Mouse (Mus musculus) midbrain, postnatal 0 days (tissue): ENCODE measurements at regions not wholly inside any gene's neighbourhood (a gene's known extent, or its start where the extent isn't known, plus 50 kb on each side); places are given as distances from the start of the nearest gene placed in this dataset.

Experiments
- ATAC-seq: fragments of 200-750 bp; cut with Nextera tagmentation; 2 replicates; pipeline ENCODE4 v1.8.0; 2017; ENCODE audit warnings: moderate number of reproducible peaks, mild to moderate bottlenecking, moderate TSS enrichment, moderate library complexity; ENCODE audit not compliant: low FRiP score
- DNase-seq: peaks from one replicate; pipeline ENCODE4 v3.0.0-alpha.2; 2015; ENCODE audit warnings: low spot score
- H3K27ac ChIP-seq: fragments of 300-500 bp; sonication (generic); 2 replicates; pipeline ENCODE4 v1.5.1; 2014; ENCODE audit warnings: low read depth, mild to moderate bottlenecking, low read length, mixed read lengths
- H3K27me3 ChIP-seq: fragments of 300-500 bp; sonication (generic); 2 replicates; pipeline ENCODE4 v1.6.1; 2014; ENCODE audit warnings: low read length, control low read depth, mixed read lengths; ENCODE audit not compliant: insufficient read depth
- H3K36me3 ChIP-seq: fragments of 300-500 bp; sonication (generic); 2 replicates; pipeline ENCODE4 v1.6.1; 2014; ENCODE audit warnings: low read length, control low read depth, mixed read lengths; ENCODE audit not compliant: insufficient read depth
- H3K4me1 ChIP-seq: fragments of 300-500 bp; sonication (generic); 2 replicates; pipeline ENCODE4 v1.6.1; 2014; ENCODE audit warnings: mild to moderate bottlenecking, control low read depth, antibody characterized with exemption, low read length, mixed read lengths; ENCODE audit not compliant: insufficient read depth
- H3K4me2 ChIP-seq: fragments of 300-500 bp; sonication (generic); 2 replicates; pipeline ENCODE4 v1.6.1; 2014; ENCODE audit warnings: low read depth, mild to moderate bottlenecking, low read length, mixed read lengths; ENCODE audit not compliant: poor library complexity, severe bottlenecking
- H3K4me3 ChIP-seq: fragments of 300-500 bp; sonication (generic); 2 replicates; pipeline ENCODE4 v1.5.1; 2014; ENCODE audit warnings: low read depth, mild to moderate bottlenecking, low read length, moderate library complexity
- H3K9ac ChIP-seq: fragments of 300-500 bp; sonication (generic); replicated peaks from 2 replicates; pipeline ENCODE4 v1.6.1; 2014; ENCODE audit warnings: mild to moderate bottlenecking, low read length, moderate library complexity, mixed read lengths; ENCODE audit not compliant: poor library complexity, severe bottlenecking
- H3K9me3 ChIP-seq: fragments of 300-500 bp; sonication (generic); 2 replicates; pipeline ENCODE4 v1.6.1; 2016; ENCODE audit warnings: low read length, control low read depth
- CTCF ChIP-seq: IDR thresholded peaks from 2 replicates; pipeline ENCODE4 v1.5.1; 2016; ENCODE audit warnings: antibody characterized with exemption, mild to moderate bottlenecking
- WGBS: fragments of 180-500 bp; shearing (Covaris S2); extraction: QIAGEN DNeasy Blood & Tissue Kit; methylation state at CpG from one replicate; pipeline ENCODE4 v1.1.7; 2014; 5-methylcytosine and 5-hydroxymethylcytosine counted together

DNA sequence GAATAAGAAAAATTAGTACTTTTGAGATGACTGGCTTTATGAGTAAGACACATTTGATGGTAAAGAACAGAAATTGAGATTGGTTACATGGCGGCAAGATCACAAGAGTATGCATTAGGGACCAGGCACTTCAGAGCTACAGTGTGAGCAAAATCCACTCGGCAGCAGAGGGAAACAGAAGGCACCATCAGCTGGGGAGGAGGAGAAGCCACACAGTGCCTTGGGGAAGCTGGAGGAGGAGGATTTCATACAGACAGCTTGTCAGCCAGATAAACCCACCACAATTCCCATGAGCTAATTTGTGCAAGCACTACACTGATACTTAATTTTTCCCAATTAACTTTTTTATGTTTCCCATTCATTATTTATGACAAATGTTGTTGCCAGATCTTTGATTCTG is 258.9 kb upstream of the Apob start:
- no peak overlapping the region for H3K4me3 ChIP-seq
- no peak for TF ChIP-seq CTCF
- peak; percentile 47 for DNase-seq
- no peak overlapping the region for H3K9ac ChIP-seq
- no peaks in the 10 kb centered on the region for H3K9me3 ChIP-seq
- no peak overlapping the region for H3K4me2 ChIP-seq
- no peaks in the 10 kb centered on the region for H3K36me3 ChIP-seq
- 55% methylated on average over 2 of the region's 2 CpGs for WGBS
- H3K27ac ChIP-seq: no peak overlapping the region
- no peak for ATAC-seq
- no peaks in the 10 kb centered on the region for H3K27me3 ChIP-seq
- no peaks in the 10 kb centered on the region for H3K4me1 ChIP-seq

DNA sequence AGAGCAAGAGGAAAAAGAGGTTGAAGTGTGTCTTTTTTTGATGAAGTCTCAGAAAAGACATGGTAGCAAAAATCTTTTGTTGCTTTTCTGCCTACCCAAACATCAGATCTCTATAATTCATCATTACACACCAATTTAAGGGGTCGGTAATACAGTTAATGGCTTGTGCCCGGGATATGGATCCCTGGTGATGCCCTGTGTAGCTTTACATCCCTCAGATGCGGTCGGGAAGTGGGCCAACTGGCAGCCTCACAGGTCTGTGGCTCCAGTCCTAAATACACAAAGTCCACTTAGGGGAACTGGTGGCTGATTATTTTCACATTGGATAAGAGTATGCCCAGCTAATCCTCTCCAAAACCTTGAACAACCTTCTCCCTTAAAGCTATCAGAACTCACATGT is 258.4 kb upstream of the Apob start:
- no peak for TF ChIP-seq CTCF
- Histone ChIP-seq H3K9me3 (no peaks in the 10 kb centered on the region), H3K27ac (no peak overlapping the region), H3K9ac (no peak overlapping the region), H3K27me3 (no peaks in the 10 kb centered on the region), H3K36me3 (no peaks in the 10 kb centered on the region), H3K4me3 (no peak overlapping the region), H3K4me1 (no peaks in the 10 kb centered on the region), H3K4me2 (no peak overlapping the region)
- ATAC-seq (no peak), DNase-seq (no peak)
- WGBS: 76% methylated on average over 4 of the region's 4 CpGs

DNA sequence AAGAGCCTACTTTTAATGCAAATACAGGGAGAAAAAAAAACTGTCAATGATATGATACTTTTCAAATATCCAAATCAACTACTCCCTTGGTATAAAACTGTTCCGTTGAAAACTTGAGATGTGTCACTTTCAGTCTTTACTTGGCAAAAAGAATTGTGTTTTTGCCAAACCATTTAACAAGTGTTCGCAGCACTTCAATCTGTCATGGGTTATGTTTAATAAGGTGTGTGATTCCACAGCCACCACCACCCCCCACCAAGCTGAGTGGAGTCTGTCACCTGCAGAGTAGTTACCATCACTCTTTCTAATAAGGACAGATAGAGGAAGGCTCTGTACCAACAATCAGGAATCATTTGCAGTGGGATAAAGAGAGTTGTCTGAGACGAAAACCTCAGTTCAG is 252.5 kb upstream of the Apob start:
- Histone ChIP-seq H3K9me3 (no peaks in the 10 kb centered on the region), H3K9ac (no peak overlapping the region), H3K27ac (no peak overlapping the region), H3K4me1 (no peaks in the 10 kb centered on the region), H3K27me3 (no peaks in the 10 kb centered on the region), H3K4me3 (no peak overlapping the region), H3K4me2 (no peak overlapping the region), H3K36me3 (no peaks in the 10 kb centered on the region)
- ATAC-seq (no peak), DNase-seq (no peak)
- TF ChIP-seq CTCF: no peak
- WGBS: 78% methylated on average over 3 of the region's 3 CpGs

DNA sequence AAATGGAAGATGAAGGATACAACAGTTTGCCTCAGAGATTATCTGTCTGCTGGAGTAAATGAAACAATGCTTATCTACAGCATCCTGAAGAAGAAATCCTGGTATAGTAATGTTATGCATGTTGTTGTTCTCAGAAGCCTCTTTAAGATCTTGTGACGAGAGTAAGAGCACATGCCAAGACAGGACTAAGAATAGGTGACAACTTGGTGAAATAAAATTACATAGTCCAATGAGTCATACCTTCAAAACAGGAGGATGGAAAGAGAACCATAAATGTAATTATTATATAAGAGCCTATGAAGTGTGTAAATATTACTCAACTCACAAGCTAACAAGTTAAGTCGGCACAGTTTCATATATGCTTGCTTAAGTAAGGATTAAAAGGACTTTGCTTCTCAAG is 239.4 kb upstream of the Apob start:
- H3K27ac ChIP-seq: no peak overlapping the region
- no peaks in the 10 kb centered on the region for H3K27me3 ChIP-seq
- 92% methylated on average over 2 of the region's 2 CpGs for WGBS
- no peak overlapping the region for H3K9ac ChIP-seq
- H3K4me2 ChIP-seq: no peak overlapping the region
- DNase-seq: no peak
- no peak for TF ChIP-seq CTCF
- no peak overlapping the region for H3K4me3 ChIP-seq
- ATAC-seq: no peak
- no peaks in the 10 kb centered on the region for H3K4me1 ChIP-seq
- H3K9me3 ChIP-seq: no peaks in the 10 kb centered on the region
- no peaks in the 10 kb centered on the region for H3K36me3 ChIP-seq

DNA sequence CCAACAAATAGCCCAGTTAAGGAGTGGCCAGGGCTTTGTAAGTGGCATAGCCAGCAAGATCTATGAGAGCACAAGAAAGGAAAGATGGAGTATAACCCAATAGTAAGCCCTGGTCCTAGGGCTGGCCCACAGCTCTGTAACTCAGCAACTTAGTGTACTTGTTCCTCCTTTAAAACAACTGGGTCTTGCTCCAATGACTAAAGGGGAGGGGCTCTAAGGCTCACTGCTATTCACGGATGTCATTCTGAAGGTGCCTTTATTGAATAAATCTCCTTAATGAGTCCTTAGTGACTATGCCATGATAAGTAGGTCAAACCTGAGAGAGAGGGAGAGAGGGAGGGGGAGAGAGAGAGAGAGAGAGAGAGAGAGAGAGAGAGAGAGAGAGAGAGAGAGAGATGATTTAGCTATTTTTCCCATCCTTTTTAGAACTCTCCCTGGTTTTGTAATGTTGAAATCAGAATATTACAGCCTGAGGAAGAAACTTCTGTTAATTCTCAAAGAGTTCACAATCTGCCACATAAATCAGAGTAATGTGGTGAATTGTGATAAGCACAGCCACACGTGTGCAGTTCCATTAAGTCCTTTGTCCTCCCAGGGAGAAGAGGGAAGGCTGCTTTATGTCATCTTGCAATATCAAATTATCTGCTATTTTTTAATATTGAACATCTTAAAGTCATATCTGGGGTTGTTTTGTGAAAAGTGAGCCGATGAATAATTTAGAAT is 238.7 kb upstream of the Apob start:
- Histone ChIP-seq H3K9me3 (no peaks in the 10 kb centered on the region), H3K36me3 (no peaks in the 10 kb centered on the region), H3K27me3 (no peaks in the 10 kb centered on the region), H3K27ac (no peak overlapping the region; the same call in 1 of the 2 replicates), H3K9ac (no peak overlapping the region), H3K4me2 (no peak overlapping the region), H3K4me1 (no peaks in the 10 kb centered on the region), H3K4me3 (no peak overlapping the region)
- ATAC-seq (no peak), DNase-seq (no peak)
- TF ChIP-seq CTCF: no peak
- WGBS: 30% methylated on average over 3 of the region's 3 CpGs

DNA sequence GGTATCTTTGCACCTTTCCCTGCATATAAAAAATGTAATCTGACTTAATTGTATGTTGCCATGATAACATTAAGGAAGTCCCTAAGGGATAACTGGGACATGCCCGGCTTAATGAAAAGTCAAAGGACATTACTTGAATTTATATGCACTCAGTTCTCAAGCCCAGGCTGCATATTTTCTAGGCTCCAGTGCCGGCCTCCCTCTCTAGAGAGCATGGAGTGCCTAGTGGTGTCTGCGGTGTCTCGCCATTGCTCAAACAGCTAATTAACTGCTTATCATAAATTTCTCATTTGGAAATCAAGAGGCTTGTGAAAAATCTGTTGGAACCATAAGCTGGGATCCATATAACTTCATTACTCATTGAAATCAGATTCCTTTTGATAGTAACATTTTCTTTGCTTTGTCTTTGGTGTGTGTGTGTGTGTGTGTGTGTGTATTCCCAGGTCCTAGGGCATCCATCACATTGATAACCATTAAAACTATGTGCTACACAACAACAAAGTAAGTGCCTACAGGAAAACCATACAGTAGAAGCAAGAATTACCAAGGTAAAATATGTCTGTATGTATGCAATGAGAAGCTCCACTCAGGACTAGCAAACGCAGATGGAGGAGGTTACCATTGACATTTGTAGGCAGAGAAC is 238.0 kb upstream of the Apob start:
- TF ChIP-seq CTCF: no peak
- peak; percentile 58; the same call in 1 of the 2 replicates for ATAC-seq
- H3K27ac ChIP-seq: no peak overlapping the region; the same call in 1 of the 2 replicates

More for the DNA sequence above, 238.0 kb upstream of the Apob start:
- no peak overlapping the region for H3K4me2 ChIP-seq
- no peaks in the 10 kb centered on the region for H3K27me3 ChIP-seq
- no peak for DNase-seq
- no peaks in the 10 kb centered on the region for H3K4me1 ChIP-seq
- no peaks in the 10 kb centered on the region for H3K36me3 ChIP-seq
- H3K9ac ChIP-seq: no peak overlapping the region
- no peaks in the 10 kb centered on the region for H3K9me3 ChIP-seq
- no peak overlapping the region for H3K4me3 ChIP-seq
- whole genome bisulfite sequencing: 43% methylated on average over 5 of the region's 5 CpGs
